Mouse (Mus musculus) liver, adult 2 months (tissue): ENCODE data around the gene Arl13a.

Source experiments
- CTCF ChIP-seq: fragments of 200-500 bp; IDR thresholded peaks from 2 replicates; pipeline ENCODE4 v1.5.1; 2011; ENCODE audit warnings: low read depth, low read length, control low read depth
- POLR2A ChIP-seq: fragments of 200-500 bp; IDR thresholded peaks from 2 replicates; pipeline ENCODE4 v1.6.1; 2011; ENCODE audit warnings: low read length, control low read depth; ENCODE audit not compliant: insufficient read depth; ENCODE audit errors: extremely low read depth

GRCm38 (mm10) chrX:134245946-134246345 is 58.6 kb downstream of the Arl13a start:
- TF ChIP-seq CTCF (no peak), POLR2A (no peak)
